Mouse (Mus musculus): ENCODE data around the gene Olfr308. TPM values are rescaled to one million over a fixed set of nuclear protein-coding genes. Genes with fewer than 3 reads are reported as not detected.

The Olfr308 gene
- not detected in 2 replicates for polyA plus RNA-seq (2012; ENCODE audit: low replicate concordance)

GRCm38 (mm10) chr7:86325530-86325929 lies at the start of gene Olfr308:
Gene Olfr308, minus strand, starts transcription at chr7:86325630.

GRCm38 (mm10) chr7:86366828-86367227 lies 41.4 kb upstream of the Olfr308 start, which contains the start of gene Olfr305:
Gene Olfr305, minus strand, starts transcription at chr7:86366928.

GRCm38 (mm10) chr7:86337486-86337885 lies 12.1 kb upstream of the Olfr308 start, which contains the start of gene Olfr307:
Gene Olfr307, minus strand, starts transcription at chr7:86337586.

GRCm38 (mm10) chr7:86313608-86314007 lies 11.8 kb downstream of the Olfr308 start, which contains the start of gene Olfr309:
Gene Olfr309, minus strand, starts transcription at chr7:86313708.

GRCm38 (mm10) chr7:86277072-86277471 lies 48.4 kb downstream of the Olfr308 start, which contains the start of gene Olfr310:
Gene Olfr310, minus strand, starts transcription at chr7:86277172.

Other genes starting within 250 kb of the Olfr308 start
- gene Vmn2r75, start 153.9 kb downstream of the Olfr308 start, polyA plus RNA-seq (2012; ENCODE audit: low replicate concordance): not detected in 2 replicates
- gene Vmn2r76, start 79.3 kb downstream of the Olfr308 start, polyA plus RNA-seq (2012; ENCODE audit: low replicate concordance): 0.02 TPM in 1 of 2 replicates, not detected in the other
- not detected in 2 replicates for gene Olfr310, start 48.5 kb downstream of the Olfr308 start, polyA plus RNA-seq (2012; ENCODE audit: low replicate concordance)
- gene Olfr309, start 11.9 kb downstream of the Olfr308 start, polyA plus RNA-seq (2012; ENCODE audit: low replicate concordance): not detected in 2 replicates
- gene Olfr307, start 12.0 kb upstream of the Olfr308 start, polyA plus RNA-seq (2012; ENCODE audit: low replicate concordance): not detected in 2 replicates
- gene Olfr305, start 41.3 kb upstream of the Olfr308 start, polyA plus RNA-seq (2012; ENCODE audit: low replicate concordance): not detected in 2 replicates
- not detected in 2 replicates for gene Olfr304, start 61.0 kb upstream of the Olfr308 start, polyA plus RNA-seq (2012; ENCODE audit: low replicate concordance)
- gene Olfr303, start 72.2 kb upstream of the Olfr308 start, polyA plus RNA-seq (2012; ENCODE audit: low replicate concordance): not detected in 2 replicates
- not detected in 2 replicates for gene Olfr301, start 78.2 kb upstream of the Olfr308 start, polyA plus RNA-seq (2012; ENCODE audit: low replicate concordance)
- gene Olfr299, start 134.3 kb upstream of the Olfr308 start, polyA plus RNA-seq (2012; ENCODE audit: low replicate concordance): not detected in 2 replicates
- not detected in 2 replicates for gene Olfr298, start 166.9 kb upstream of the Olfr308 start, polyA plus RNA-seq (2012; ENCODE audit: low replicate concordance)
- gene Olfr297, start 194.3 kb upstream of the Olfr308 start, polyA plus RNA-seq (2012; ENCODE audit: low replicate concordance): not detected in 2 replicates